Mouse (Mus musculus) neural tube, embryonic 11.5 days (tissue): ENCODE measurements at regions not wholly inside any gene's neighbourhood (a gene's known extent, or its start where the extent isn't known, plus 50 kb on each side); places are given as distances from the start of the nearest gene placed in this dataset.
"Not testable (repeated sequence)": the region's sequence is repeated elsewhere in the genome, so short reads cannot be mapped to it uniquely, and the experiment has no call there.

ENCODE experiments used
- ATAC-seq: fragments of 200-750 bp; cut with Nextera tagmentation; 2 replicates; pipeline ENCODE4 v1.8.0; 2017; ENCODE audit warnings: moderate number of reproducible peaks, mild to moderate bottlenecking, moderate TSS enrichment, moderate library complexity; ENCODE audit not compliant: insufficient read depth, low FRiP score, low TSS enrichment
- DNase-seq: peaks from one replicate; pipeline ENCODE4 v3.0.0-alpha.2; 2015; ENCODE audit warnings: low spot score
- H3K27ac ChIP-seq: fragments of 300-500 bp; sonication (generic); 2 replicates; pipeline ENCODE4 v1.5.1; 2014; ENCODE audit warnings: low read depth, mild to moderate bottlenecking, low read length
- H3K27me3 ChIP-seq: fragments of 300-500 bp; sonication (generic); 2 replicates; pipeline ENCODE4 v1.6.1; 2014; ENCODE audit warnings: mild to moderate bottlenecking, low read length, mixed read lengths; ENCODE audit not compliant: control insufficient read depth, insufficient read depth
- H3K36me3 ChIP-seq: fragments of 300-500 bp; sonication (generic); 2 replicates; pipeline ENCODE4 v1.6.1; 2014; ENCODE audit warnings: mild to moderate bottlenecking, low read length, moderate library complexity, mixed read lengths; ENCODE audit not compliant: control insufficient read depth, insufficient read depth
- H3K4me1 ChIP-seq: fragments of 300-500 bp; sonication (generic); 2 replicates; pipeline ENCODE4 v1.6.1; 2014; ENCODE audit warnings: low read length, mixed read lengths; ENCODE audit not compliant: control insufficient read depth, insufficient read depth
- H3K4me2 ChIP-seq: fragments of 300-500 bp; sonication (generic); 2 replicates; pipeline ENCODE4 v1.6.1; 2014; ENCODE audit warnings: low read depth, mild to moderate bottlenecking, moderate library complexity
- H3K4me3 ChIP-seq: fragments of 300-500 bp; sonication (generic); 2 replicates; pipeline ENCODE4 v1.5.1; 2014; ENCODE audit warnings: low read depth, low read length
- H3K9ac ChIP-seq: fragments of 300-500 bp; sonication (generic); 2 replicates; pipeline ENCODE4 v1.6.1; 2014; ENCODE audit warnings: mild to moderate bottlenecking, low read length
- H3K9me3 ChIP-seq: fragments of 300-500 bp; sonication (generic); 2 replicates; pipeline ENCODE4 v1.6.1; 2016; ENCODE audit warnings: low read length; ENCODE audit not compliant: control insufficient read depth
- WGBS: fragments of 180-500 bp; shearing (Covaris S2); extraction: QIAGEN DNeasy Blood & Tissue Kit; methylation state at CpG from one replicate; pipeline ENCODE4 v1.1.7; 2014; 5-methylcytosine and 5-hydroxymethylcytosine counted together

DNA sequence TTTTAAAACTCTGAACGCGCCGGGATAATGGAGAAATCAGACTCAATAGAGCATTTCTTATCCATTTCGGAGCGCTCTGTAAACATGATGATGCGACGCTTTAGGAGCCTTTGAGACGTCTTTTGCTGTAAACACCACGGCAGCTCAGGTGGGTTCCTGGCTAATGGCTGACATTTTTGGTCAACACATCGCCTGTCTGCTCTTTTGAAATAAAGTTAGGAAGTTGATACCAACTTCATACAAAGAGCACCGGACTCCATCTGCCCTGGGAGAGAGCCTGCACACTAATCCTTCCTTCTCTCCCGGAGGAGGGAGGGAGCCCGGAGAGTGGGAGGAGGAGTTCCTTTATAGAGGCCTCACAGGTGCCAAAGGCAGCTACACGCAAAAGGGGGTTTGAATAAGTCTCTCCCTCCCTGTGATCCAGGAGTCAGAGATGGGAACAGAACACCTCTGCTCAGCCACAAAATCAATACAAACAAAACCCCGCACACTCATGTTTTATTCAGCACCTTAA, 63.8 kb upstream of the Srsf6 start:
- 0 out of 2 replicates have a peak overlapping the region, but pooled peaks have one; percentile 8 for H3K4me3 ChIP-seq
- H3K9me3 ChIP-seq = no peaks in the 10 kb centered on the region
- 4% methylated on average over 15 of the region's 15 CpGs for WGBS
- ATAC-seq = no peak
- H3K4me1 ChIP-seq = no peaks in the 10 kb centered on the region
- no peak overlapping the region for H3K27ac ChIP-seq
- no peaks in the 10 kb centered on the region for H3K36me3 ChIP-seq
- H3K9ac ChIP-seq = no peak overlapping the region
- H3K4me2 ChIP-seq = peak overlapping the region; percentile 39
- DNase-seq = no peak
- no peaks in the 10 kb centered on the region for H3K27me3 ChIP-seq

DNA sequence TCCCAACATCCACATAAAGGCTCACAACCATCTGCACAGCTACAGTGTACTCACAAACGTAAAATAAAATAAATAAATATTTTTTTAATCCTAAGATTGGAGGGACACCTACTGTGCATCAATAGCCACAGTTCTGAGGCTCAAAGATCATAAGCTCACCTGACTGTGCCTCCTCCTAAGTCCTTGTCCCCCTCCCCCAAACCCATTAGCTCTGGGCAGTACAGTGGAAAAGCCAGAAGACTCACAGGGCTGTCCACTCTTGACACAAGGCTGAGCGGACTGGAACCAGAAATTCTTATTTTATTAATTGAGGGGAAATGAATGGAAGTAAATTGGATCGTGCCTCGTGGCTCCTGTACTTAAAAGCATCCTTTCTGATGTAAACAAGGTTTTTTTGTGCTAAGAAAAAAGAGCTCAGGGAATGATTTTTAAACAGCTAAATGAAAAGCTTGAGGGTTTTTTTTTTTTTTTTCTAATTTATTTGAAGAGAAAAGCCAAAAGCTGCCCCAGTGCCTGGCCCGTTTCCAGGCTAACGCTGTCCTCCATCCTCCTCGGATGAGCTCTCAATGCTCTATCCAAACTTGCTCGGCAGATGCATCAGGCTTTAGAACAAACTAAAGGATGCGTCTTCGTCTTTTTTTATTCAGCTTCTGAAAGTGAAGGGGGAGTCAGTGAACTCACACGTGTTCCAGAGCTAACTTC, 64.6 kb upstream of the Srsf6 start:
- peak overlapping the region; percentile 39; the same call in 1 of the 2 replicates for H3K4me2 ChIP-seq
- 17% methylated on average over 11 of the region's 11 CpGs for WGBS
- H3K36me3 ChIP-seq = no peaks in the 10 kb centered on the region
- DNase-seq (peak; percentile 23), ATAC-seq (no peak)
- no peak overlapping the region for H3K9ac ChIP-seq
- no peaks in the 10 kb centered on the region for H3K9me3 ChIP-seq
- no peaks in the 10 kb centered on the region for H3K4me1 ChIP-seq
- H3K27ac ChIP-seq = no peak overlapping the region
- H3K4me3 ChIP-seq = no peak overlapping the region
- H3K27me3 ChIP-seq = no peaks in the 10 kb centered on the region

DNA sequence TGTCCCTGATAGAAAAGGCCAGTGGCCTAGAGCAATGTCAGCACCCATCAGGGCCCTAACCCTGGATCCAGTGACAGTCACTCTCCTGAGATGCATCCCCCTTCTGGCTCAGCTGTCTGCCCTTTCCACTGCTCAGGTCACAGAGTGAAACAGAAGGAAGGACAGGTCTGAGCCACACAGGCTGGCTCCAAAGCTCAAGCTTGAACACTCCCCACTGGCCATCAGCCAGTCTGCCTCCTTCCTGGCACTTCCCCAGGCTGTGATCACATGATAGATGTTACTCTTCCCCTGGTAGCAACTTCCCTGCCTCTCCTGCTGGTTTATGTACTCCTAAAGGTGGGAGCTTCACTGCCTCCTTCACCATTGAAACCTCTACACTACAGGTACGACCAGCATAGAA, 66.8 kb upstream of the Srsf6 start:
- Histone ChIP-seq H3K27me3 (no peaks in the 10 kb centered on the region), H3K36me3 (no peaks in the 10 kb centered on the region), H3K4me1 (no peaks in the 10 kb centered on the region), H3K9me3 (no peaks in the 10 kb centered on the region), H3K9ac (no peak overlapping the region), H3K27ac (no peak overlapping the region), H3K4me3 (no peak overlapping the region), H3K4me2 (no peak overlapping the region)
- DNase-seq = no peak
- WGBS = 71% methylated on average over 1 of the region's 1 CpGs
- ATAC-seq = no peak

DNA sequence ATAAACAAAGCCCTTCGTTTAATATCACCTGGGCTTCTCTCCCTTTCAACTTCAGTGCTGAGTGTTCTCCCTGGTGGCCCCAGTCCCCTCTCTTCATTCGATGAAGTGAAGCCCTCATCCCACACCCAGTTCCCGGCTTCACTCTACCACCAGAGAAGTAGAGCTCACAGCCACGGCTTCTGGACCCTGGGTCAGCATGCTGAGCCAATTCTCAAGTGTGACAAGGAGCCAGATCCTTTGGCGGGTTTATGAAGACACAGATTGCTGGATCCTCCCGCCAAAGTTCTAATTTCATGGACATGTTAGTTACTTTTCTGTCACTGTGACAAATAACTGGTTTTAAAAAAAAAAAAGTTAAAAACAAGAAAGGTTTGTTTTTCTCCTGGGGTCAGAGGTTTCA, 76.7 kb upstream of the Srsf6 start:
- DNase-seq (no peak), ATAC-seq (no peak)
- H3K27me3 ChIP-seq = no peaks in the 10 kb centered on the region
- 78% methylated on average over 6 of the region's 6 CpGs for WGBS
- H3K4me3 ChIP-seq = no peak overlapping the region
- no peak overlapping the region for H3K27ac ChIP-seq
- no peaks in the 10 kb centered on the region for H3K36me3 ChIP-seq
- no peak overlapping the region for H3K9ac ChIP-seq
- no peaks in the 10 kb centered on the region for H3K9me3 ChIP-seq
- H3K4me2 ChIP-seq = no peak overlapping the region
- H3K4me1 ChIP-seq = no peaks in the 10 kb centered on the region

DNA sequence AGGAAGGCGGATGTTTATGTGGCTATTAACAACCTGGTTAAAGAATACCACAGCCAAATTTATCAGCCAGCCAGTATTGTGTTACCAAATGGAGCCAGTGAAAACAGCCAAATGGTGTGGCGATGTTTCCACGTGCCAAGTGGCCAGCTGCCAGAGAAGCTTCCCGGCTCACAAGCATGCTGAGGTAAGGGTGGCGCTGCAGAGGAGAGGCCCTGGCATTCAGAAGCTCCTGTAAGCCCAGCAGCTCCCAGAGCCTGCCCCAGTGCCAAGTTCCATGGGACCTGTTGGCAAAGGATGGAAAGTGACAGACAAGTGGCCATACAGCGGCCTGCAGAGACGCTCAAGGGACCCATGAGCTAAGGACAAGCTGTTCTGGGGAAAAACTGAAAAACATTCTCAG, 77.8 kb upstream of the Srsf6 start:
- ATAC-seq (no peak), DNase-seq (no peak)
- H3K36me3 ChIP-seq = no peaks in the 10 kb centered on the region
- H3K4me2 ChIP-seq = no peak overlapping the region
- no peak overlapping the region for H3K27ac ChIP-seq
- H3K4me3 ChIP-seq = no peak overlapping the region
- H3K27me3 ChIP-seq = no peaks in the 10 kb centered on the region
- WGBS = 76% methylated on average over 7 of the region's 7 CpGs
- H3K9me3 ChIP-seq = no peaks in the 10 kb centered on the region
- H3K9ac ChIP-seq = no peak overlapping the region
- H3K4me1 ChIP-seq = no peaks in the 10 kb centered on the region

DNA sequence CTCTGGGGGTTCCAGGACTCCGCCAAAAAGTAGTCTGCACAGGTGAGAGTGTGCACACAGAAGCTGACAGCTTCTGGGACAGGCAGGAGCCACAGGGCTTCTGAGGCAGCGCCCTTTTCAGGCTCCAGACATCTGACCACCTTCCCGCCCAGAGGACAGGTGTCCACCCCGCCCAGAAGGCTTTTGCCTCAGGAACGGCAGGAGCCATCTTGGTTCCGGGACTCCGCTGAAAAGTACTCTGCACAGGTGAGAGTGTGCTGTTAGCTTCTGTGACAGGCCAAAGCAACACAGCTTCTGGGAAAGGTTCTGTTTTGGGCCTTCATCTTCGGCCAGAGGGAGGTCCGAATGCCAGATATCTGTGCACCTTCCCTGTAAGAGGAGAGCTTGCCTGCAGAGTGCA, 89.6 kb upstream of the Srsf6 start:
- not testable (repeated sequence) for H3K9ac ChIP-seq, H3K9me3 ChIP-seq, H3K4me3 ChIP-seq, H3K27me3 ChIP-seq, ATAC-seq, H3K4me1 ChIP-seq, H3K4me2 ChIP-seq, H3K27ac ChIP-seq, H3K36me3 ChIP-seq, DNase-seq
- 90% methylated on average over 9 of the region's 9 CpGs for WGBS

DNA sequence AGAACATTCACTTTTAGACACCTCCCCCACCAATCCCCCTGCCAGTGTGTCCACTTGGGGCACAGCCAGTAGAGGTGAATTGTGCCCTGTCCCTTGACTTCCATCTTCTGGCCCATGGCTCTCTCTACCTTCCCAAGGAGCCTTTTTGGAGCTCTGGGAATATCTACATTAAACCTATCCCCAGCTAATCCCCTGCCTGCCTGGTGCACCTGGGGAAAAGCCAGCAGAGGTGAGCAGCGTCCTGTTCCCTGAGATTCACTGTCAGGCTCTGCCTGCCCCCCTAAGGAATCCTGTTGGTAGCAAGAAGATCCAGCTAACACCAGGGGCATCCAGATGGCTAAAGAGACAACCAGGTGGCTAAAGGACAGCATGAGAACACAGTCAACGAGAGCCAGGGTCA, 93.6 kb upstream of the Srsf6 start:
- Histone ChIP-seq H3K4me1 (no peaks in the 10 kb centered on the region), H3K9ac (no peak overlapping the region), H3K27ac (no peak overlapping the region), H3K27me3 (no peaks in the 10 kb centered on the region), H3K4me2 (no peak overlapping the region), H3K9me3 (no peaks in the 10 kb centered on the region), H3K36me3 (no peaks in the 10 kb centered on the region), H3K4me3 (no peak overlapping the region)
- WGBS = 55% methylated on average over 2 of the region's 2 CpGs
- DNase-seq (no peak), ATAC-seq (no peak)

DNA sequence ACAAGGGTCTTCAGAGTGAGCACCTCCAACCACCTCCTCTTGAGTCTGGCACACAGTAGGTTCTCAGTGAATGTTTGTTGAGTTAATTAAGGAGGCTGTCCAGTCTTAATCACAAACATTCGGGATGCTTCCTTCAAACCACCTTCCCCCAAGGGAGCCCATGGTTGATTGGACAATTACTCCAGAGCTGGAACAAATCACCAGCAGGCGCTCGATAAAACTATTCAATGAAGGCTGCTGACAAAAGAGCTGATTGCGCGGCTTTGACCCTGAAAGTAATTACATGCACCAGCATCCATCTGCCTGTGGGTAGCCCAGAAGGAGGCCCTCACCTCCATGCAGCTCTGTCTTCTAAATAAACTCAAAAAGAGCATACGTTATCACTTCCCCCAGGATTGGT, 97.6 kb upstream of the Srsf6 start:
- no peaks in the 10 kb centered on the region for H3K36me3 ChIP-seq
- 58% methylated on average over 6 of the region's 6 CpGs for WGBS
- H3K4me1 ChIP-seq = no peaks in the 10 kb centered on the region
- DNase-seq = peak; percentile 46
- H3K4me2 ChIP-seq = no peak overlapping the region
- H3K27me3 ChIP-seq = no peaks in the 10 kb centered on the region
- H3K27ac ChIP-seq = no peak overlapping the region
- no peaks in the 10 kb centered on the region for H3K9me3 ChIP-seq
- no peak; the same call in 1 of the 2 replicates for ATAC-seq
- no peak overlapping the region for H3K9ac ChIP-seq
- no peak overlapping the region for H3K4me3 ChIP-seq

DNA sequence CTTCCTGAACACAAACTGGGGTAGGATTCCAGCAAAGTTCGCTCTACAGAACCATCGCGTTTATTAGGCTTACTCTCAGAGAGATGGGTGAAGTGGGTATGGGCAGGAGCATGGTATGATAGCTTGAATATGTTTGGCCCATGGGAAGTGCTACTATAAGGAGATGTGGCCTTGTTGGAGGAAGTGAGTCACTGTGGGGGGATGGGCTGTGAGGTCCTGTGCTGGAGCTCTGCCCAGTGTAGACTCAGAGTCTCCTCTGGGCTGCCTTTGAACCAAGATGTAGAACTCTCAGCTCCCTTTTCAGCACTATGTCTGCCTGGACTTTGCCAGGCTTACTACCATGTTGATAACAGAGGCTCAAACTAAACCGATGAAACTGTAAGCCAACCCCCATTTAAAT, 112.5 kb upstream of the Srsf6 start:
- no peak overlapping the region for H3K4me2 ChIP-seq
- no peaks in the 10 kb centered on the region for H3K9me3 ChIP-seq
- no peak for ATAC-seq
- no peak overlapping the region for H3K27ac ChIP-seq
- H3K4me3 ChIP-seq = no peak overlapping the region
- no peaks in the 10 kb centered on the region for H3K4me1 ChIP-seq
- H3K9ac ChIP-seq = no peak overlapping the region
- H3K27me3 ChIP-seq = no peaks in the 10 kb centered on the region
- no peaks in the 10 kb centered on the region for H3K36me3 ChIP-seq
- no peak for DNase-seq
- WGBS = 90% methylated on average over 4 of the region's 4 CpGs
